Mouse (Mus musculus) heart, postnatal 0 days (tissue): Measurements from ENCODE around the gene Eng.

Experiments
- CTCF ChIP-seq: IDR thresholded peaks from 2 replicates; pipeline ENCODE4 v1.5.1; 2016; ENCODE audit warnings: antibody characterized with exemption, control low read depth, low read depth
- EP300 ChIP-seq: IDR thresholded peaks from 2 replicates; pipeline ENCODE4 v1.6.1; 2016; ENCODE audit warnings: antibody characterized with exemption, low read depth

DNA sequence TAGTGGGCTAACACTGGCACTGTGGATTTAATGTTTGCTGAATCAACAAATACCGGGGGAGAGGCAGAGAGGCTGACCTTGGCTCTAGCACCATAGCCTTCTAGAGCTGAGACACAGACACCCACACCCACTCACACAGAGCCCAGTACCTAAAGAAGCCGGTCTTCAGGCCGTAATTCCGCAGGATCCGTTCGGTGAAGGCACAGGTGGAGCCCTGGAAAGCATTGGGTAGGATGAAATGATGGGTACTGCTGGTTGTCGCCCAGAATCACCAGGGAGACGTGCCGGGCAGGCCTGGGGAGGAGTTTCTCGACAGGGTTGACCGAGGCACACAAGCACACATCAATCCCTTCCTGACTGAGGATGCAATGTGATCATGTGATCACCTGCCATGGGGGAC, 44.6 kb downstream of the Eng start:
- TF ChIP-seq CTCF (no peak), EP300 (no peak)
